Mouse (Mus musculus): ENCODE results near the gene Ogfrl1. TPM values are rescaled to one million over a fixed set of nuclear protein-coding genes. Genes with fewer than 3 reads are reported as not detected.

Gene Ogfrl1
- polyA plus RNA-seq, 2 experiments = 7.4 to 16.5 TPM

DNA sequence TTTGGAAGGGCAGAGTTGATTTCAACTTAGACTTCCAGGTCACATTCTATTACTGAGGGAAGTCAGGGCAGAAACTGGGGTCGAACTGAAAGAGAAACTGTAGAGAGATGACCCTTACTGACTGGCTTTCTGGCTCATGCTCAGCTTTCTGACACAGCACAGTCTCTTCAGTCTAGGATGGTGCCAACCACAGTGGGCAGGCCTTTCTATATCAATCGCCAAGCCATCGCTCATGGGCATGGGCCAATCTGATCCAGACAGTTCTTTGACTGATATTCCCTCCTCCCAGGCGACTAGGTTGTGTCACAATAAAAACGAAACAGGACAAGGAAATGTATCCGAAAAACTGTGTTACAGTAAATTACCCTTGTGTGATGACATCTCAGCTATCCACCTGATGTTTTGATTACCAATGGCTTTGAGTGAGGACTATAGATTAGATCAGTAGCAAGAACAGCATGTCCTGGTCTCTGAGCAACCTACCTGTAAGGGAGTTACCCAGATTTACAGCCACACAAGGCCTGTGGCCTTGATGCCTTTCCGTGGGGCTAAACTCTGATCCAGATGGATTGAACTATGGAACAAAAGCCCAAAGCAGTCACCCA lies 76.9 kb downstream of the Ogfrl1 start:
- DNase-seq (ENCODE audit: low read depth in 3 of 3, low spot score in 3 of 3) = no peak
- no peaks in the 10 kb centered on the region for H3K9me3 ChIP-seq (ENCODE audit: control insufficient read depth, low read length)
- H3K4me2 ChIP-seq (ENCODE audit: low read depth) = no peak overlapping the region
- TF ChIP-seq EP300 (IDR thresholded peaks at IDR 0.05; ENCODE audit: low read depth) = no peak
- TF ChIP-seq CTCF (IDR thresholded peaks at IDR 0.05; ENCODE audit: low read depth) = no peak
- H3K27ac ChIP-seq = no peak overlapping the region
- no peaks in the 10 kb centered on the region for H3K27me3 ChIP-seq (ENCODE audit: control insufficient read depth, insufficient read depth, low read length)
- H3K4me3 ChIP-seq (ENCODE audit: insufficient read depth in 1 of 2, low read depth in 2 of 2, low read length in 2 of 2) = no peak overlapping the region
- 73% methylated on average over 7 of the region's 7 CpGs for WGBS (ENCODE audit: insufficient replicate concordance)
- 0 out of 2 replicates have a peak, but pooled peaks have one; percentile 13 for ATAC-seq (ENCODE audit: insufficient read depth)
- H3K4me1 ChIP-seq (replicated peaks; ENCODE audit: control insufficient read depth in 2 of 2, insufficient read depth in 2 of 2, low read length in 1 of 2) = no peaks in the 10 kb centered on the region
- no peak overlapping the region for H3K9ac ChIP-seq (replicated peaks)
- H3K36me3 ChIP-seq (replicated peaks; ENCODE audit: control insufficient read depth, insufficient read depth, low read depth) = no peaks in the 10 kb centered on the region
